Mouse (Mus musculus): Measurements from ENCODE around the gene Stk24. TPM values are rescaled to one million over a fixed set of nuclear protein-coding genes. Genes with fewer than 3 reads are reported as not detected.
A peak's percentile ranks its signal among the peaks of the same experiment; 100 is the strongest.

The Stk24 gene
- polyA plus RNA-seq, 1 experiment from 2014 or later = 18.7 TPM

DNA sequence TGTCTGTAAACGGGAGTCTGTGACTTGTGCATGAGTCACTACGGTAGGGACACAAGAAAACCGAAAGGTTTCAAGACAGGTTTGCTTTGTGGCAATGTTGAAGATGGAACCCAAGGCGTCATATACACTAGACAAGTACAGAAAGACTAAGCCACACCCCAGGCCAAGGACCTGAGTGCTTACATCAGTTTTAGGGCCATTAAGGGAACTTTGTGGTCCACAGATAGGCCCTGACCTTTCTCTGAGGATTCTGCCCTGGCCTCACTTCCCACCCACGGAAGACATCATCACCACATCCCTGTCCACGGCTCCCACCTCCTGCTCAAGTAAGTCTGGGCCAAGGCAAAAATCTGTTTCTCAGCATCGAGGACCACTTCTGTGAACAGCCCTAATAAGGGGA lies 27.1 kb upstream of the Stk24 start:
- WGBS = 92% methylated on average over 7 of the region's 7 CpGs
- ATAC-seq (ENCODE audit: low FRiP score, low read depth) = no peak
- no peaks in the 10 kb centered on the region for H3K9me3 ChIP-seq

DNA sequence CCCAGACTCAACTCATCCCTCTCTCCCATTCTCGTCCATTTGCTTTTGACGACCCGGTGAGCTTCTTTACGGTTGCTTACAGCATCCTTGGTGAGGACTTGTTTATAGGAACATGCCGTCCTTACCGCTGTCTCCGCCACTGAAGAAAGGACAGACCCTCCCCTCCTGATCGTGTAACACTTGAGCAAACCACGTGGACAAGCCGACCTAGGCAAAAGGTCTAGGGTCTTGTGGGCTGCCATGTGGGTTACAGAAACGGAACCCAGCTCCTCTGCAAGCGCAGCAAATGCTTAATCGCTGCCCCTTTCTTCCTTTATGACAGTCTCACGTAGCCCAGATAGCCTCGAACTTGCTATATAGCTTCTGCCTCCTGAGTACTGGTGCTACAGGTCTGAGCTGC lies 25.7 kb upstream of the Stk24 start:
- no peak overlapping the region for H3K27ac ChIP-seq (replicated peaks)
- no peaks in the 10 kb centered on the region for H3K9me3 ChIP-seq
- H3K9ac ChIP-seq = no peak overlapping the region
- H3K4me1 ChIP-seq (replicated peaks) = no peaks in the 10 kb centered on the region
- peak; percentile 34; the same call in 1 of the 2 replicates for ATAC-seq (ENCODE audit: low FRiP score, low read depth)
- peak overlapping the region; percentile 25 for H3K4me3 ChIP-seq
- H3K4me2 ChIP-seq = peak overlapping the region; percentile 47
- no peaks in the 10 kb centered on the region for H3K36me3 ChIP-seq
- no peaks in the 10 kb centered on the region for H3K27me3 ChIP-seq
- 51% methylated on average over 15 of the region's 15 CpGs for WGBS

More for the DNA sequence above, 27.1 kb upstream of the Stk24 start:
- Histone ChIP-seq H3K4me2 (no peak overlapping the region), H3K4me1 (replicated peaks) (no peaks in the 10 kb centered on the region), H3K27me3 (no peaks in the 10 kb centered on the region), H3K36me3 (no peaks in the 10 kb centered on the region), H3K9ac (no peak overlapping the region), H3K4me3 (no peak overlapping the region), H3K27ac (replicated peaks) (no peak overlapping the region)

DNA sequence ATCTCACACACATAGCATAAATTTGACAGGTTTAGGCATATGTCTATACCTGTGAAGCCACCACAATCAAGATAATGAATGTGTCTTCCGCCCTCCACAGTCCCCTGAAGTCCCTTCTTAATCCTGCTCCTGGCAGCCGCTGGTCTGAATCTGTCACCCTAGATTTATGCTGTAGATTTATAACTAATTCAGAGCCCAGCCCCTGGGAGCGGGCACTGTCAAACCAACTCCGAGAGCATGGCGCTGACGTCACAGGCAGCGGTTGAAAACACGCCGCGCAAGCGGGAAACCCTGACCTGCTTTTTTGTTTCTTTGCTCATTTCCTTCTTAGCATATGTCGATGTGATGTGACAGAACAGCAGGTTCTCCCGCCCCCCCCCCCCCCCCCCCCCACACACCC lies 25.3 kb upstream of the Stk24 start:
- Histone ChIP-seq H3K9ac (no peak overlapping the region), H3K4me1 (replicated peaks) (no peaks in the 10 kb centered on the region), H3K27ac (replicated peaks) (no peak overlapping the region), H3K36me3 (no peaks in the 10 kb centered on the region), H3K4me2 (peak overlapping the region; percentile 47), H3K27me3 (no peaks in the 10 kb centered on the region), H3K9me3 (no peaks in the 10 kb centered on the region), H3K4me3 (peak overlapping the region; percentile 25)
- 49% methylated on average over 13 of the region's 13 CpGs for WGBS
- peak; percentile 71; the same call in 1 of the 2 replicates for ATAC-seq (ENCODE audit: low FRiP score, low read depth)

DNA sequence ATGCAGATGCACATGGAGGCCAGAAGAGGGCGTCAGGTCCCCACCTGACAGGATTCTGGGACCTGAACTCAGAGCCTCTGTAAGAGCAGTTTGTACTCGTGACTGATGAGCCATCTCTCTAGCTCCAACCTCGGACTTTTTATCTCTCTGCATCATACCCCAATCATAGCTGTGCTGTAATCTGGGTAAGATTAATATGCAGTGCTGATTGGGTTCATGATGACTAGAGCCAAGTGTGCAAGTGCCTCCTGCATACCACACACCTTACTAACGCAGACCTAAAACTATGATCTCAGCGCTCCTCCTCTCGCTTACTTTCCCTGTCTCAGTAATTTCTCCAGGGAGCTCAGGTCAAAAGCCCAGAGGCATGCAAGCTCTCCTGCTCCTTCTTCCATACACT lies 19.9 kb upstream of the Stk24 start:
- H3K36me3 ChIP-seq = no peaks in the 10 kb centered on the region
- H3K4me3 ChIP-seq = no peak overlapping the region
- ATAC-seq (ENCODE audit: low FRiP score, low read depth) = no peak
- H3K27me3 ChIP-seq = no peaks in the 10 kb centered on the region
- WGBS = 75% methylated on average over 6 of the region's 6 CpGs
- no peaks in the 10 kb centered on the region for H3K9me3 ChIP-seq
- no peaks in the 10 kb centered on the region for H3K4me1 ChIP-seq (replicated peaks)
- no peak overlapping the region for H3K4me2 ChIP-seq
- no peak overlapping the region for H3K9ac ChIP-seq
- no peak overlapping the region for H3K27ac ChIP-seq (replicated peaks)

DNA sequence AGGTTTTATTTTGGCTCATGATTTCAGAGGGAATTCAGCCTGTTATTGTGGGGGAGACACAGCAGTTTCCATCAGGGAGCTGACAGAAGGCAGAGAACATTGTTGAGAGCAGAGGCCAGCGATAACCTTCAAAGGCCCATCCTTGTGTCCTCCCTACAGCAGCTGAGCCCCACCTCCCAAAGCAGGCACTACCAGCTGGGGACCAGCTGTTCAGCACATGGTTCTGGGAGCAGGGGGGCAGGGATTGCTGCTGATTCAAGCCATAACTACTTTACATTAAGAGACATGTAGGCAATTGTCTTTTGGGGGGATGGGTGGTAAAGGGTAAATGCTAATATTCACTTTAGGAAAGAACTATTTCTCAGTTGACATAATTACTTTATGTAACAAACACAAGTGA lies 17.7 kb upstream of the Stk24 start:
- H3K9ac ChIP-seq = no peak overlapping the region
- WGBS = 22% methylated on average over 1 of the region's 1 CpGs
- no peak for ATAC-seq (ENCODE audit: low FRiP score, low read depth)

DNA sequence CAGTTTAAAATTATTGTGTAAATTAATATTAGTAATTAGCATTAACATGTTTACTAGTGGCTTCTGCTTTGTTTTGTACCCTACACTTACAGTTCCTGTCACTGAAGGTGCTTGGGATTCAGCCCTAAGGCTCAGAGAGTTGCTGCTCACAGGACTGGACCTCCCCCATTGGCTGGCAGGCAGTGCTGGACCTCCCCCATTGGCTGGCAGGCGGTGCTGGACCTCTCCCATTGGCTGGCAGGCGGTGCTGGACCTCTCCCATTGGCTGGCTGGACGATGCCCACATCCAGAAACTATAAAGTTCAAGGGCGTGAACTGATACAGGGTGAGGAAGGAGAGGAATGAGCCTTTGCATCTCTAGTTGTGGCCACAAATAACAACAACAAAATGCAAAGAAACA lies 15.3 kb upstream of the Stk24 start:
- Histone ChIP-seq H3K9ac (no peak overlapping the region), H3K27me3 (no peaks in the 10 kb centered on the region), H3K4me3 (no peak overlapping the region), H3K27ac (replicated peaks) (no peak overlapping the region), H3K4me1 (replicated peaks) (no peaks in the 10 kb centered on the region), H3K36me3 (no peaks in the 10 kb centered on the region), H3K9me3 (no peaks in the 10 kb centered on the region), H3K4me2 (no peak overlapping the region)
- 84% methylated on average over 4 of the region's 4 CpGs for WGBS
- ATAC-seq (ENCODE audit: low FRiP score, low read depth) = no peak

More for the DNA sequence above, 17.7 kb upstream of the Stk24 start:
- no peak overlapping the region for H3K27ac ChIP-seq (replicated peaks)
- no peaks in the 10 kb centered on the region for H3K27me3 ChIP-seq
- no peak overlapping the region for H3K4me2 ChIP-seq
- H3K4me3 ChIP-seq = no peak overlapping the region
- no peaks in the 10 kb centered on the region for H3K36me3 ChIP-seq
- no peaks in the 10 kb centered on the region for H3K9me3 ChIP-seq
- no peaks in the 10 kb centered on the region for H3K4me1 ChIP-seq (replicated peaks)

DNA sequence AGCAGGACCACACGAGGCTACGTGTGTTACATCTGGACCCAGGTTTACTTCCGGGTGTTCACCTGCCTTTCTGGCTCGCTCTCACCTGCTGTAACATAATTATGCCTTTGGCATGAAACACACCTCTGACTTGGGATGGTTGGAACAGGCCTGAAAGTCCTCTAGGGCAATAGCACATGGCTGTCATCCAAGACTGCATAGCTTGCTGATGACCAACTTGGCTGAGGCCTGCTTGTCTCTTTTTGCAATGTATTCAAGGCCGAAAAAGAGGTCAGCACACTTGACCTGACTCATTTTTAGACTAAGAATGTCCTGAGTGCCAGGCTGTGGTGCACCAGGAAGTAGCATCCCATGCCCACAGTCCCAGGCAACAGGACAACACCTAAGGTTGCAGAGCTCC lies 12.1 kb upstream of the Stk24 start:
- no peak overlapping the region for H3K4me2 ChIP-seq
- WGBS = 81% methylated on average over 5 of the region's 5 CpGs

DNA sequence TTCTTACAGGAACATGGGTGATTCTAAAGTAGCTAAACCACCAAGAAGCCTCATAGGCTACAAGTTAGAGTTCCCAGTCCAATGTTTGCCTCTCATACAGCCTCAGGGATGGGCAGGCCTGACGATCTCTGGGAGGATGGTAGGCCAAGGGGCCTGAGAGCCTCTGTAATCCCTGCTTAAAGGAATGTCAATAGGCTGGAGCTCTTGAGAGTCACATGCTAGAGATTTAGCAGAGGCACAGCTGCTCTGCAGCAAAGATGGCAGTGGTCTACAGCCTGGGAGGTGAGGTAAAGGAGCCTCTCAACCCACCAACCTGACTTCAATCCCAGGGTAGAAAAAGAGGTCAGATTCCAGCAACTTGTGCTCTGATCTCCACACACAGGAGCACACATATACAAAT lies 7.9 kb upstream of the Stk24 start:
- H3K4me2 ChIP-seq = no peak overlapping the region
- H3K9me3 ChIP-seq = no peaks in the 10 kb centered on the region
- WGBS = 63% methylated on average over 1 of the region's 1 CpGs
- no peak overlapping the region for H3K9ac ChIP-seq
- no peak overlapping the region for H3K27ac ChIP-seq (replicated peaks)
- no peaks in the 10 kb centered on the region for H3K27me3 ChIP-seq
- H3K36me3 ChIP-seq = no peaks in the 10 kb centered on the region
- ATAC-seq (ENCODE audit: low FRiP score, low read depth) = no peak
- H3K4me3 ChIP-seq = no peak overlapping the region
- no peaks in the 10 kb centered on the region for H3K4me1 ChIP-seq (replicated peaks)

More for the DNA sequence above, 12.1 kb upstream of the Stk24 start:
- H3K4me3 ChIP-seq = no peak overlapping the region
- ATAC-seq (ENCODE audit: low FRiP score, low read depth) = no peak
- no peak overlapping the region for H3K9ac ChIP-seq
- no peaks in the 10 kb centered on the region for H3K36me3 ChIP-seq
- no peaks in the 10 kb centered on the region for H3K9me3 ChIP-seq
- H3K4me1 ChIP-seq (replicated peaks) = no peaks in the 10 kb centered on the region
- H3K27me3 ChIP-seq = no peaks in the 10 kb centered on the region
- H3K27ac ChIP-seq (replicated peaks) = no peak overlapping the region

DNA sequence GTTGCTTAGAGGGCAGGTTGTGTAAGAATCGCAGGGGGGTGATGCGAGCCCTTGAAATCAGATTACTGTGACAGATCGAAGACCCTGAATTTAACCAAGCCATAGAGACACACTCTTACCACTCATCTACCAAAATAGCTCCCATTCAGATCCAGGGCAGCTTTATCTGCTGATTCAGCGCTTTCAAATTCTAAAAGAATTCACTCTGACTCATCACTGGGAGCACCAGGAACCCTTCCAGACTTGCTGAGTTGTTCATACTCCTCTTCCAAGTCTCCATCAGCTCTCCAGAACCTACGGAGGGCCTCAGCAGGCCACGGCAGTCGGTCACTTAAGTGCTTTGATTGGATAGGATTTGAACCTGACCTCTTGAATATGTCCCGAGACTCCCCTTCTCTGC lies 5.6 kb upstream of the Stk24 start:
- 90% methylated on average over 8 of the region's 8 CpGs for WGBS
- ATAC-seq (ENCODE audit: low FRiP score, low read depth) = no peak
- no peaks in the 10 kb centered on the region for H3K36me3 ChIP-seq
- H3K4me1 ChIP-seq (replicated peaks) = no peaks in the 10 kb centered on the region
- H3K27me3 ChIP-seq = no peaks in the 10 kb centered on the region
- H3K9me3 ChIP-seq = no peaks in the 10 kb centered on the region
- no peak overlapping the region for H3K9ac ChIP-seq
- no peak overlapping the region for H3K4me3 ChIP-seq
- no peak overlapping the region for H3K4me2 ChIP-seq
- no peak overlapping the region for H3K27ac ChIP-seq (replicated peaks)

DNA sequence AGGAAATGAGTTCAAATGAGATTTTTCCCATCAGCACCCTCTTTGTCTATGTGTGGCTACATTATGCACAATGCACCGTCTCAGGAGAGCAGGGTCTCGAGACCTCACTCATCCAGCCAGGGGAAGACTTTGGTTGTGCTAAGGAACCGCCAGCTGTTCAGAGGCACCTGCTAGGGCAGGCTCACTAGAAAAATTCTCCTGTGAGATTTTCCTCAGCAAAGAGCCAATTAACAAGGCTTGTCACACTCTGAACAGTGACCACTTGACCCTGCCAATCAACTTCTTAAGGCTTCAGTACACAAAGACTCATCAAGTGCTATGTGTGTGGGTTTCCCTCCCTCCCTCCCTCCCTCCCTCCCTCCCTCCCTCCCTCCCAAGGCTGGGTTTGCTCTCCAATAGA lies 4.0 kb upstream of the Stk24 start:
- H3K9me3 ChIP-seq = no peaks in the 10 kb centered on the region
- H3K27me3 ChIP-seq = no peaks in the 10 kb centered on the region
- no peak overlapping the region for H3K4me2 ChIP-seq
- H3K27ac ChIP-seq (replicated peaks) = no peak overlapping the region
- ATAC-seq (ENCODE audit: low FRiP score, low read depth) = no peak
- no peaks in the 10 kb centered on the region for H3K36me3 ChIP-seq
- peaks cover 7% of the 10 kb centered on the region for H3K4me1 ChIP-seq (replicated peaks)
- H3K4me3 ChIP-seq = no peak overlapping the region
- WGBS = 31% methylated on average over 3 of the region's 3 CpGs
- H3K9ac ChIP-seq = no peak overlapping the region

DNA sequence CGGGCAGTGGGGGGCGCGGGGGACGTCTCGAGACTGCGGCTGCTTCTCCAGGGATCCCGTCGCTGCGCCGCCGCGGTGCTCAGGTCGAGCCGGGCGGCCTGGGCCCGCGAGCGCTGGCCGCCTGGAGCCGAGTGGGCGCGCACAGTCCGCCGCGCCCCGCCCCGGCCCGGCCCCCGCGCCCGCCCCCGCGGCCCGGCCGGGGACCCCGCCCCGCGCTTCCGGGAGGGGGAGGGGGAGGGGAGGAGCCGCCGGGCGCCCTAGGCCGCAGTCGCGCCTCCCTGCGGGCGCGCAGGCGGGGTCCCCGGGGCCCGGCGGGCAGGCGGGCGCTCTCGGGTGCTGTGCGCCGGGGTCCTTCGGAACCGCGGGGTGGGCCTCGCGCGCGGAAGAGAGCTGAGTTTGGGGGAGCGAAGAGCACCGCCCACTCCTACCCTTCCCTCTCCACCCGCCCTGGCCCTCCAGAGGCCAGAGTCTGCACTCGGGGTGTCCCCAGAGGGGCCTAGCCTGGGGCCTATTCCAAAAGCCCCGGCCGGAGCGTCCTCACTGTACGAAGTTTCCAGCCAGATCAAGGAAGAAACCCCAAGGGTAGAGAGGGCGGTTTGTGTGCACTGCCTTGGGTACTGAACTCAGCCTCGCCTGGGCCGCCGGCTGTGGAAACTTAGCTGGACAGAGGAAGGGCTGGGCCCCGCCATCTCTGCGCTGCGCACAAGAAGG lies 540 bp downstream of the Stk24 start:
- Histone ChIP-seq H3K4me1 (replicated peaks) (peaks cover 26% of the 10 kb centered on the region), H3K9me3 (no peaks in the 10 kb centered on the region), H3K9ac (peak overlapping the region; percentile 90), H3K4me3 (peak overlapping the region; percentile 97), H3K27me3 (no peaks in the 10 kb centered on the region), H3K4me2 (peak overlapping the region; percentile 96), H3K36me3 (no peaks in the 10 kb centered on the region), H3K27ac (replicated peaks) (peak overlapping the region; percentile 81)
- ATAC-seq (ENCODE audit: low FRiP score, low read depth) = peak; percentile 92
- WGBS = 1% methylated on average over 45 of the region's 79 CpGs

DNA sequence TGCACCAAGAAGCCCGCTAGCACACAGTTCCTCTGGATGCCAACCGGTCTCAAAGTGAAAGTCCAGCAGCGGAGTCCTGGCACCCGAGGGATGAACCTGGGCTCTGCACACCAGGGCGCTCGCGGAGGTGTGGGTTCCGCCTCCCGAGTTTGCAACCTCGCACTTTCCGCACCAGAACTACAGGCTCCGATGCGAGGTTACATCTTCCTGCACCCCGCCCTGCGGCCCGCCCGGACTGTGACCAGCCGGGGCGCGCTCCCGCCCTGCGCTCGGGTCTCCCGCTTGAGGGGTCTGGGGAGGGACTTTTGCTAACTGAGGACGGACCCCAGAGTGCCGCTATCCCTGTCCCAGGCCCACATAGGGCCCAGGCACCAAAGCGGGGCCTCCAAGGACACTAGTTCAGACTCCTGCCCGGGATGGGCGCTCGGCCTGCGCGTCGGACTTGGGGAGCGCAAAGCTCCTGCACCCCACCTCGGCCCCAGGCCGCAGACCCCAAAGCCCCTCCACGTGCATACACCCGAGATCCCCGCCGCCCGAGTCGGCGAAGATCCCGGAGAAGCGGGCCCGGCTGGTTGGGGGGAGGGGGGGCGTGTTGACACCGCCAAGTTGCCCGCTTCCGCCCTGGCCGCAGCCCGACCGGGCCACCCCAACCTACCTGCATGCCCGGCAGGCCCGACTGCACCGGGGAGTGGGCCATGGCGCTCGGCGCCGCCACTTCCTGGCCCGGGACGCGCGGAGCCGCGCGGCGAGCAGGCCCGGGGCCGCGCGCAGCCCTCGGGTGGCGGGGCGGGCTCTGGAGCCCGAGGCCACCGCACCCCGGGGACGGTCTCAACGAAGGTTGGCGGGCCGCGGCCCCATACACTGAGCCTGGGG lies 1.3 kb downstream of the Stk24 start:
- ATAC-seq (ENCODE audit: low FRiP score, low read depth) = peak; percentile 86
- H3K4me3 ChIP-seq = peak overlapping the region; percentile 97
- peak overlapping the region; percentile 90 for H3K9ac ChIP-seq
- H3K9me3 ChIP-seq = no peaks in the 10 kb centered on the region
- peak overlapping the region; percentile 96 for H3K4me2 ChIP-seq
- no peaks in the 10 kb centered on the region for H3K27me3 ChIP-seq
- no peaks in the 10 kb centered on the region for H3K36me3 ChIP-seq
- peaks cover 26% of the 10 kb centered on the region for H3K4me1 ChIP-seq (replicated peaks)
- H3K27ac ChIP-seq (replicated peaks) = peak overlapping the region; percentile 81
- WGBS = under 1% methylated on average over 78 of the region's 83 CpGs

Measured in hindbrain, embryonic 15.5 days (tissue).